Mouse (Mus musculus) kidney, embryonic 14.5 days (tissue): ENCODE measurements around the gene Nelfcd. TPM values are rescaled to one million over a fixed set of nuclear protein-coding genes. Genes with fewer than 3 reads are reported as not detected.

Source experiments
- ATAC-seq: fragments of 200-750 bp; cut with Nextera tagmentation; 2 replicates; pipeline ENCODE4 v1.8.0; 2017; ENCODE audit warnings: moderate number of reproducible peaks, mild to moderate bottlenecking, moderate TSS enrichment, moderate library complexity; ENCODE audit not compliant: low FRiP score, low TSS enrichment
- H3K27ac ChIP-seq: fragments of 300-500 bp; sonication (generic); 2 replicates; pipeline ENCODE4 v1.5.1; 2014; ENCODE audit warnings: low read depth, mild to moderate bottlenecking, low read length, moderate library complexity, mixed read lengths
- H3K27me3 ChIP-seq: fragments of 300-500 bp; sonication (generic); 2 replicates; pipeline ENCODE4 v1.6.1; 2014; ENCODE audit warnings: mild to moderate bottlenecking, low read length; ENCODE audit not compliant: control insufficient read depth, insufficient read depth
- H3K36me3 ChIP-seq: fragments of 300-500 bp; sonication (generic); 2 replicates; pipeline ENCODE4 v1.6.1; 2014; ENCODE audit warnings: low read length, mixed read lengths; ENCODE audit not compliant: control insufficient read depth, insufficient read depth
- H3K4me1 ChIP-seq: fragments of 300-500 bp; sonication (generic); 2 replicates; pipeline ENCODE4 v1.6.1; 2014; ENCODE audit warnings: low read length, mixed read lengths; ENCODE audit not compliant: control insufficient read depth, insufficient read depth
- H3K4me2 ChIP-seq: fragments of 300-500 bp; sonication (generic); replicated peaks from 2 replicates; pipeline ENCODE4 v1.6.1; 2014; ENCODE audit warnings: low read depth, mild to moderate bottlenecking, low read length
- H3K4me3 ChIP-seq: fragments of 300-500 bp; sonication (generic); 2 replicates; pipeline ENCODE4 v1.5.1; 2014; ENCODE audit warnings: mild to moderate bottlenecking, low read length
- H3K9ac ChIP-seq: fragments of 300-500 bp; sonication (generic); 2 replicates; pipeline ENCODE4 v1.6.1; 2014; ENCODE audit warnings: low read depth, mild to moderate bottlenecking, low read length, moderate library complexity
- H3K9me3 ChIP-seq: fragments of 300-500 bp; sonication (generic); 2 replicates; pipeline ENCODE4 v1.6.1; 2016; ENCODE audit warnings: low read length; ENCODE audit not compliant: control insufficient read depth
- WGBS: fragments of 180-500 bp; shearing (Covaris S2); extraction: QIAGEN DNeasy Blood & Tissue Kit; methylation state at CpG from one replicate; pipeline ENCODE4 v1.1.7; 2014; 5-methylcytosine and 5-hydroxymethylcytosine counted together
- polyA plus RNA-seq: library from polyadenylated mRNA; unstranded; fragments of >200 nt; fragmentation: Nextera tagmentation; extraction: Ambion mirVana; gene quantifications from 2 replicates; pipeline ENCODE4 v1.2.1, GENCODE M21; 2014

The Nelfcd gene
- polyA plus RNA-seq, 1 experiment from 2014 or later, result 139 TPM

DNA sequence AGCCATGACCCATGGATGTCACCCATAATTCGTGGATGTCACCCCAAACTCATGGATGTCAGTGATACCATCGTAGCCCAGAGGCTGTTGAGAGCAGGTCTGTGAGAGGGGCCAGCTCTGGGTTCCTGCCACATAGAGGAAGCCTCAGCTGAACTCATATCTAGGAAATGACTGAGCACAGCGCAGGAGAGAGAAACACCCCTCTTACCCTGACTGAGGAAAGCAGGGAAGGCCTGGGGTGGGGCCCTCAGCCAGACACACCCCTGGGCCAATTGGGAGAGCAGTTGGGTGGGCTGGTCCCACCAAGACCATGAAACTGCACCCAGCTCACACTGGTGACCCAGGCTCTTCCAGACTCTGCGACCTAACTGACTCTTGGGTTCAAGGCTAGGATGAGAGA lies 34.7 kb downstream of the Nelfcd start, which contains the start of gene Tubb1:
Gene Tubb1 (plus strand): TSS at position 343 of the 400 bp plus-strand sequence.
- H3K9me3 ChIP-seq, result no peaks in the 10 kb centered on the region
- no peak within 1 kb of the TSS for H3K4me3 ChIP-seq
- no peak for ATAC-seq

DNA sequence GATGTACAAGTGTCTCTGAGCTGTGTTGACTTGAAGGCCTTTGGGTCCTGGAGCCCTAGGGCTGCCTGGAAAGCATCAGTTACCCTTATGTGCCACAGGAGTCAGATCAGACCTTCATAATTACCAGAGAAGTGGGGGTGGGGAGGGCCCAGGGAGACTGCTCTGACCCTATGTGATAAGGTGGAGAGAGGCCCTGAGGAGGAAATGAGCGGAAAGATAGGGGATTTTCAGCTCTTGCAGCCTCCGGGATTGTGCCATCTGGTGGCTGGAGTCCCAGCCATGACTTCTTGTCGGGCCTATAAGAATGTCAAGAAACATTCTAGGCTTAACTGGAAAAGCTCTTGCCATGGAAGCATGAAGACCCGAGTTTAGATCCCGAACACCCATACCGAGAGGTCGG lies 38.1 kb downstream of the Nelfcd start:
- H3K4me1 ChIP-seq, result no peaks in the 10 kb centered on the region
- H3K27me3 ChIP-seq, result no peaks in the 10 kb centered on the region
- H3K9me3 ChIP-seq, result no peaks in the 10 kb centered on the region
- H3K36me3 ChIP-seq, result no peaks in the 10 kb centered on the region
- WGBS, result 72% methylated on average over 7 of the region's 7 CpGs
- no peak overlapping the region for H3K27ac ChIP-seq
- H3K9ac ChIP-seq, result no peak overlapping the region
- no peak for ATAC-seq
- no peak overlapping the region for H3K4me2 ChIP-seq
- no peak overlapping the region for H3K4me3 ChIP-seq

More for the DNA sequence above, 34.7 kb downstream of the Nelfcd start, which contains the start of gene Tubb1:
- no peak within 1 kb of the TSS for H3K9ac ChIP-seq
- WGBS, result 70% methylated on average over 4 of the region's 4 CpGs
- H3K27me3 ChIP-seq, result no peaks in the 10 kb centered on the region
- H3K27ac ChIP-seq, result no peak within 1 kb of the TSS
- no peaks in the 10 kb centered on the region for H3K36me3 ChIP-seq
- H3K4me1 ChIP-seq, result 0 out of 2 replicates have a peak, but pooled peaks cover 6% of the 10 kb centered on the region
- H3K4me2 ChIP-seq, result no peak within 1 kb of the TSS

DNA sequence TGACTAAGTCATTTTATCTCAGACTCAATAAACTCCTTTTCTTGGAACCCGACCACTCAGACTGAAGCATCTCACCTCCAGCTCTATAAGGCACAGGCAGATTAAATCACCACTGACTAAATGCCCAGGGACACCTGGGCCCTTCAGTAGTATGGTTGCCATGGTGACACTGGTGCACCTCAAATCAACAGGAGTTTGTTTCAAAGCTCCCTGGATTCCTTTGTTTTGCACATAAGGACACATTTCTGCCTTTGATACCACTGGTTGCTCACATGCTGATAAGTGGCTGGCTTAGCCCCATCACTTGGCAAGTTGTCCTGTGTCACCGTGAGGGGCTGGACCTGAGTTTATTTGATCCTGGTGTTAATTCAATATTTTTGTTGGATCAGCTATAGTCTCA lies 43.8 kb downstream of the Nelfcd start:
- 77% methylated on average over 2 of the region's 2 CpGs for WGBS
- H3K27ac ChIP-seq, result no peak overlapping the region

DNA sequence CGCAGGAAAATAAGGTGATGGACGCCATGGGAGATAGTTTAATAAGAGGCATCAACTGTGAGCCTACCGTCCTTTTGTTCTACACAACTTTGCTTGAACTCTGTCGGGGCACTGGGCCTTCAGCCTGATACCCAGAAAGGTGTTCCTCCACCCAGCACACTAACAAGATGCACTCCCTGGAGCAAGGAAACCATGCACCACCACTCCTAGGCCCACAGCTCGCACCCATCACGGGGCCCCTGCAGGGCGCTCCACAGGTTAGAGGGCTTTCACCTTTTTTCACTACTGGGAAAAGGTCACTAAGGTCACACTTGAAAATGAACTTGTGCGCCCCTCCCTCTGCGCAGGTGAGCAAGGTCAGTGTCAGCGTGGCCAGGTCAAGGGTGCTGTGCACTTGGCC lies 47.8 kb downstream of the Nelfcd start:
- H3K27me3 ChIP-seq, result no peaks in the 10 kb centered on the region
- peak; percentile 53; the same call in 1 of the 2 replicates for ATAC-seq
- peak overlapping the region; percentile 81 for H3K4me3 ChIP-seq
- 38% methylated on average over 10 of the region's 10 CpGs for WGBS
- H3K9ac ChIP-seq, result peak overlapping the region; percentile 85
- H3K4me2 ChIP-seq, result peak overlapping the region; percentile 95
- H3K36me3 ChIP-seq, result peaks cover 57% of the 10 kb centered on the region
- no peaks in the 10 kb centered on the region for H3K9me3 ChIP-seq
- 0 out of 2 replicates have a peak overlapping the region, but pooled peaks have one; percentile 79 for H3K27ac ChIP-seq
- peaks cover 7% of the 10 kb centered on the region; the same call in 1 of the 2 replicates for H3K4me1 ChIP-seq

More for the DNA sequence above, 43.8 kb downstream of the Nelfcd start:
- ATAC-seq, result no peak
- H3K27me3 ChIP-seq, result no peaks in the 10 kb centered on the region
- H3K4me3 ChIP-seq, result no peak overlapping the region
- peaks cover 31% of the 10 kb centered on the region for H3K36me3 ChIP-seq
- H3K9ac ChIP-seq, result no peak overlapping the region
- H3K4me1 ChIP-seq, result peaks cover 7% of the 10 kb centered on the region; the same call in 1 of the 2 replicates
- H3K4me2 ChIP-seq, result no peak overlapping the region
- H3K9me3 ChIP-seq, result no peaks in the 10 kb centered on the region

DNA sequence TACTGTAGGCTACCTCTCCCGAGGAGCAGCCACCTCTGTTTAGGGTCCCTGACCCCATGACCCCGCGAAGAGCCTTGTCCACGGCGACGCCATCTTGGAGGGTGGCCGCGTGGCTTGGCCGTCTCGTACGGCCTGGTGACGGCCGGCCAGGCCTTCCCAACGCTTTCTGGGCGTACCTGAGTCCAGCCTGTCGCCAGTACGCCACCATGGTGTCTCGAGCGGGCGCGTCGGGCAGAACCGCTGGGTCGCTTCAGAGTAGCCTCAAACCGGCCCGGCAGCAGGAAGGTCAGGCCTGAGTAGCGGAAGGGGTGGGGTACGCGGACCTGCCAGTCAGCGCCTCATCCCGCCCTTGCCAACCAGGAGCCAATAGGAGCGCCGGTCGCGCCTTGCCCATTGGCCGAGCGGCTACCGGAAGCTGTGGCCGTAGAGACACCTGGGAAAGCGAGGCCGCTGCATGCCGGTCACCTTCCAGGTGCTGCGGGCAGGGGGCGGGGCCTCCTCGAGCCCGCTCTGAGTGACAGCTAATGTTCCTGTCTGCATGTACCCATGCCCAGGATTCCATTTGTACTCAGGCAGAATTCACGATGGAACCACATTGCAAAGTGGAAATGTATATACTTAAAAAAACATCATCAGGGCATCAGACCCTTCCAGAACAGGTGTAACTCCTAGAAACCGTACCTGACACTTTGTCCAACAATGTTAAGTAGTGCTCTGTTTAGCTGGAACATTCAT lies 48.4 kb downstream of the Nelfcd start, which contains the start of gene Atp5e:
Gene Atp5e (minus strand): TSS at position 317 of the 735 bp plus-strand sequence.
- Histone ChIP-seq H3K4me1 (peaks cover 7% of the 10 kb centered on the region; the same call in 1 of the 2 replicates), H3K9ac (peak within 1 kb of the TSS; percentile 85), H3K27ac (peak within 1 kb of the TSS; percentile 79; the same call in 1 of the 2 replicates), H3K27me3 (no peaks in the 10 kb centered on the region), H3K4me2 (peak within 1 kb of the TSS; percentile 95), H3K4me3 (peak within 1 kb of the TSS; percentile 81), H3K36me3 (peaks cover 57% of the 10 kb centered on the region), H3K9me3 (no peaks in the 10 kb centered on the region)
- peak; percentile 100 for ATAC-seq
- WGBS, result 3% methylated on average over 48 of the region's 48 CpGs

DNA sequence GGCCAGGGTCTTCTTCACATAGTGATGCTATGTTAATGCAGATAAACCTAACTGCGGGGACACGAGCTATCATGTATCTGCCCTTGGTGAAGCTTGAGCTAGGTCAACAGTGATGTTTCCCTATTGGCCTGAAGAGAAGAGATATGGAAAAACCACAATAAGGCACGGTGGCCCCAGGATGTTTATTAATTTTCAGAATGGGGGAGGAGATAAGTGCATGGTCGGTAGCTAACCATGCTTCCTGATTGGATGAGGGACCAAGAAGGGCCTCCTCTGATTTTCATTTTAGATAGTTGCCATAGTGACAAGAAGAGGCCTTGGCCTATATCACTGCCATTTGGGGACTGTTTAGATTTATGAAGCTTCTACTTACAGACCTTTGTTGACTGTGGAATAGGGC lies 54.7 kb downstream of the Nelfcd start:
- no peak overlapping the region for H3K9ac ChIP-seq
- 79% methylated on average over 4 of the region's 4 CpGs for WGBS

DNA sequence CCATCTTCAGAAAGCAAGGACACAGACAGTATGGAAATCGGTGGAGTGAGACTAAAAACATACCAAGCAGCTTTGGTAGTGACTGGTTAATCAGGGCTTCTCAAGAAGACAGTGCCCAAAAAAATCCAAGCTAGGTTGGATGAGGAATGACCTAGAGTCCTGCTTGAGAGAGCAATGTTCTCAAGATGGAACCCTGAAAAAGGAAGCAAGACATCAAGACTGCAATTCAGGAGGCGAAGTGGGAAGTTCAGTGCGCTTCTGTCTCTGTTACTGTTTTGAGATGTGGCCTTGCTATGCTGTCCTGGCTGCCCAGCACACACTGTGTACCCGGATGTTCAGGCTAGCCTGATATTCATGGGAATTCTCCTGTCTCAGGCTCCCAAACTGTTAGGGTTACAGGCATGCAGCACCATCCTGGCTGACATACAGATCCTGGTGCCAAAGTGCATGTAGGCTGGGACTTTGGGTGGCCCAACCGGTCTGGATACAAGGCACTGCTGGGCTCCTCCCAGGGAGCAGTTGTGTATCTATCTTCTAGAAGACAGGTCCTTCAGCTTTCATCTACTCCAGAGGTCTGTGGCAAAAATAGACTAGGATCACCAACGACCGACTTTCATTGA lies 55.3 kb downstream of the Nelfcd start:
- Histone ChIP-seq H3K9me3 (0 out of 2 replicates have a peak, but pooled peaks cover 2% of the 10 kb centered on the region), H3K27me3 (no peaks in the 10 kb centered on the region), H3K4me1 (peaks cover 19% of the 10 kb centered on the region), H3K9ac (no peak overlapping the region), H3K4me2 (no peak overlapping the region), H3K27ac (no peak overlapping the region), H3K36me3 (peaks cover 22% of the 10 kb centered on the region), H3K4me3 (no peak overlapping the region)
- no peak for ATAC-seq
- 92% methylated on average over 7 of the region's 7 CpGs for WGBS

More for the DNA sequence above, 54.7 kb downstream of the Nelfcd start:
- ATAC-seq, result no peak
- H3K4me1 ChIP-seq, result peaks cover 19% of the 10 kb centered on the region
- no peak overlapping the region for H3K27ac ChIP-seq
- H3K27me3 ChIP-seq, result no peaks in the 10 kb centered on the region
- 0 out of 2 replicates have a peak, but pooled peaks cover 2% of the 10 kb centered on the region for H3K9me3 ChIP-seq
- H3K4me3 ChIP-seq, result no peak overlapping the region
- no peak overlapping the region for H3K4me2 ChIP-seq
- peaks cover 27% of the 10 kb centered on the region for H3K36me3 ChIP-seq

DNA sequence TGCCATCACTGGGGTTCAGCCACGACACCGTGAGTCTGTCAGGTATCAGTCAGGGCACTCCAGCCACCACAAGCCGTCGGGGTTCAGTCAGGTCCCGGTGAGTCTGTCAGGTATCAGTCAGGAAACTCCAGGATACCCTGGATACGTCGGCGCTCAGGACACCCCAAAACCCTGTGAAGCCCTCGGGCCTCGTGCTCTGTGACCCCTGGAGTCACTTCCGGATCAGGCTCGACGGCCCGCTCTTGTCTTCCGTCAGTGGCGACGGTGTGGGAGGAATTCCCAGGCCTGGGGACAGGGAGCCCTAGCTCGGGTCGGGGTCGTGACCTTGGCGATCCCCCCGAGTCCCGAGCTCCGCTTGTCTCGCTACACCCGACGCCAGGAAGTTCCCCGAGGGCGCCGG lies 56.8 kb downstream of the Nelfcd start:
- ATAC-seq, result peak; percentile 20; the same call in 1 of the 2 replicates
- Histone ChIP-seq H3K4me2 (peak overlapping the region; percentile 91), H3K9me3 (0 out of 2 replicates have a peak, but pooled peaks cover 2% of the 10 kb centered on the region), H3K4me3 (peak overlapping the region; percentile 83), H3K4me1 (peaks cover 19% of the 10 kb centered on the region), H3K9ac (peak overlapping the region; percentile 80), H3K27me3 (no peaks in the 10 kb centered on the region), H3K36me3 (peaks cover 10% of the 10 kb centered on the region; the same call in 1 of the 2 replicates), H3K27ac (peak overlapping the region; percentile 71; the same call in 1 of the 2 replicates)
- WGBS, result 8% methylated on average over 30 of the region's 30 CpGs
